Mouse (Mus musculus) G1E (cell line): Measurements from ENCODE around the gene Antxrl. TPM values are rescaled to one million over a fixed set of nuclear protein-coding genes. Genes with fewer than 3 reads are reported as not detected.

Source experiments
- ATAC-seq: 2 replicates; pipeline ENCODE4 v1.8.0; 2016; ENCODE audit warnings: mild to moderate bottlenecking; ENCODE audit not compliant: insufficient number of reproducible peaks, poor library complexity, low FRiP score, severe bottlenecking; ENCODE audit errors: extremely low read depth
- DNase-seq: peaks from one replicate; pipeline ENCODE4 v3.0.0; 2012; ENCODE audit warnings: low spot score
- H3K27me3 ChIP-seq: 2 replicates; pipeline ENCODE4 v1.6.1; 2012; ENCODE audit warnings: mild to moderate bottlenecking, low read length, inconsistent platforms; ENCODE audit not compliant: insufficient read depth
- H3K36me3 ChIP-seq: replicated peaks from 2 replicates; pipeline ENCODE3; 2012; ENCODE audit warnings: mild to moderate bottlenecking, inconsistent platforms
- H3K4me1 ChIP-seq: 2 replicates; pipeline ENCODE4 v1.6.1; 2012; ENCODE audit warnings: low read depth, low read length, inconsistent platforms, mixed read lengths; ENCODE audit not compliant: insufficient read depth
- H3K4me3 ChIP-seq: 2 replicates; pipeline ENCODE4 v1.5.1; 2012; ENCODE audit warnings: low read depth, mild to moderate bottlenecking, inconsistent platforms, low read length, moderate library complexity, mixed read lengths
- H3K9me3 ChIP-seq: replicated peaks from 2 replicates; pipeline ENCODE4 v1.6.1; 2012; ENCODE audit warnings: inconsistent platforms
- CTCF ChIP-seq: IDR thresholded peaks from 2 replicates; pipeline ENCODE4 v1.5.1; 2012; ENCODE audit warnings: low read depth, low read length, inconsistent platforms, mixed read lengths
- GATA1 ChIP-seq: IDR thresholded peaks from 2 replicates; pipeline ENCODE4 v1.6.1; 2012; ENCODE audit warnings: borderline replicate concordance, low read length, inconsistent platforms, mixed read lengths
- GATA2 ChIP-seq: IDR thresholded peaks from 2 replicates; pipeline ENCODE4 v1.6.1; 2012; ENCODE audit warnings: low read depth, low read length, inconsistent platforms, borderline replicate concordance
- POLR2AphosphoS5 ChIP-seq: IDR thresholded peaks from 2 replicates; pipeline ENCODE4 v1.6.1; 2012; ENCODE audit warnings: low read depth, low read length, inconsistent platforms; ENCODE audit not compliant: insufficient replicate concordance
- TAL1 ChIP-seq: conservative IDR thresholded peaks from 2 replicates; pipeline ENCODE4 v1.6.1; 2012; ENCODE audit warnings: low read depth, low read length, inconsistent platforms, mixed read lengths
- polyA plus RNA-seq: library from polyadenylated mRNA; stranded (reverse); fragments of >175 nt; gene quantifications from 2 replicates; pipeline ENCODE4 v1.2.3, GENCODE M21; 2012
- total RNA-seq, 2 experiments: library from RNA; stranded (forward) in 1 of 2; stranded (reverse) in 1 of 2; fragments of 200-1000 nt in 1 of 2; fragments of >200 nt in 1 of 2; fragmentation: Nextera tagmentation in 1 of 2; gene quantifications; 2 replicates each; pipeline ENCODE4 v1.2.3; 2014 to 2017

Gene Antxrl
- total and polyA plus RNA-seq, 3 experiments: 0.11 TPM; not detected in 2

DNA sequence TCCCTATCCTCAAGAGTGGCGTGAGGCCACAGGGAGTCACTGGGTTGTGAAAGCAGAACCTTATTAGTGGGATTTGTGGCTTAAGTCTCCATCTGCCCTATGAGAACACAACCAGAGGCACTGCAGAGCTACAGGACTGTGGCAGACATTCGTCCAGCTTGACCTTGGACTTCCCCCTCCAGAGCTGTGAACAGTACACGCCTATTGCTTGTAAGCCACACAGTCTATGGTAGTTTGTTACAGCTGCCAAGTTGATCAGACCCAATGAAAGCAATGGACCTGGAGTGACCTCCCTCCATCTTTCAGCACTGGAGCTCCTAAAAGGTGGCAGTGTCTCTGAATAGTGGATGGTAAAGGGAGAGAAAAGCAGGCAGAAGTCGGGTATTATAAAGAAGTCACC lies 25.8 kb downstream of the Antxrl start:
- H3K9me3 ChIP-seq: no peaks in the 10 kb centered on the region
- ATAC-seq: no peak
- no peaks in the 10 kb centered on the region; the same call in 1 of the 2 replicates for H3K27me3 ChIP-seq
- DNase-seq: no peak
- H3K36me3 ChIP-seq: no peaks in the 10 kb centered on the region
- H3K4me1 ChIP-seq: no peaks in the 10 kb centered on the region
- TF ChIP-seq POLR2AphosphoS5: no peak
- TF ChIP-seq GATA2: no peak
- TF ChIP-seq TAL1: no peak
- TF ChIP-seq CTCF: no peak
- no peak for TF ChIP-seq GATA1
- H3K4me3 ChIP-seq: no peak overlapping the region

DNA sequence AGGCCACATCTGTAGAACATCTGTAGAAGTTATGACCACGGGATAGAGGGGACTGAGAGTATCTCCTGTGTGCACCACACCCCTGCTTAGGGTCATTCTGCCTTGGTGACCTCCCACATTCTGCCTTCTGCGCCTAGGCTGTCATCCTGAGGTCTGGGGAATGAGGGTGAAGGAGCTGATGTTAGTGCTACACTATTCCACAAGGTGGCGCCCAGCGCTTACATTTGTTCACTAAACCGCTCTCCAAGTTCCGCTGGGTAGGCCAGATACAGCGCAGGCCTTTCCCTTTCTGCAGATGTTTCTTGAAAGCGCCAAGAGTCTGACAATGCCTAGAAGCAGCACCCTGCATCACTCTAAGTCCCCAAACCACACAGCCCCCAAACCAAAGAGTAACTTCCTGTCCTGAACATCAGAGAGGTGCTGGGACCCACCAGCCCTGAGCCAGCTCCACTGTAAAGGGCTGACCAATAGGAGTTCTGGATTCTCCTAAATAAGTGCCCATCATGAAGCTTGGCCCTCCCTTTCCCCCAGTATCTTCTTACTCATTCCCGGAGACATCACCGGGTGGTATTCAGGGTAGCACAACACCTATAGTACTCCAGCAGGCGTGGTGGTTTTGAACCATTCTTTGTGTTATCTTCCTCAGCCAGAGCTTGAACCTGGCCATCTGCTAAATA lies 28.0 kb downstream of the Antxrl start:
- H3K9me3 ChIP-seq: no peaks in the 10 kb centered on the region
- H3K36me3 ChIP-seq: no peaks in the 10 kb centered on the region
- H3K4me1 ChIP-seq: no peaks in the 10 kb centered on the region
- H3K4me3 ChIP-seq: no peak overlapping the region
- DNase-seq (peak; percentile 13), ATAC-seq (no peak)
- no peak for TF ChIP-seq POLR2AphosphoS5
- TF ChIP-seq CTCF: peak; percentile 5; the same call in 1 of the 2 replicates
- TF ChIP-seq GATA2: no peak
- H3K27me3 ChIP-seq: no peaks in the 10 kb centered on the region; the same call in 1 of the 2 replicates

DNA sequence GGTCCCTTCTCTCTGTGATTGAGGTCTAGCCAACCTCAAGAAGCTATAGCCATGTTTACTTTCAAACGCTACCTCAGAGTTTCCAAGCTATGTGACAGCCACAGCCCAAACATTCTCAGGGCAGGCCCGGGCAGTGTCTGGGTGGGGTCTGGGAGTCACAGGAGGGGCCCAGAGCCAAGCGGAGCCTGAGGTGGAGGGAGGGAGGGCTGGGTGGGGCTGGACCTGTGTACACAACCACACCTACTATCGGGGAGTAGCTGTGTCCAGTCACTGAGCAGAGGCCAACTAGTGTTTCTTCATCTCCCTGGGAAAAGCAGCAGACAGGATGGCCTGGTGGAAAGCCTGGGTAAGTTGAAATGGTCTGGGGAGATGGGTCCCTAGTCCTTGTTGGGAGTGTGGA lies 33.2 kb downstream of the Antxrl start, which contains the start of gene Anxa8:
Gene Anxa8 (plus strand): TSS at position 251 of the 400 bp plus-strand sequence.
- DNase-seq (no peak), ATAC-seq (no peak)
- H3K27me3 ChIP-seq: no peaks in the 10 kb centered on the region
- H3K9me3 ChIP-seq: no peaks in the 10 kb centered on the region
- H3K36me3 ChIP-seq: no peaks in the 10 kb centered on the region
- no peaks in the 10 kb centered on the region for H3K4me1 ChIP-seq
- no peak for TF ChIP-seq GATA2
- no peak for TF ChIP-seq GATA1
- no peak for TF ChIP-seq CTCF
- no peak for TF ChIP-seq TAL1
- TF ChIP-seq POLR2AphosphoS5: no peak
- H3K4me3 ChIP-seq: no peak within 1 kb of the TSS

DNA sequence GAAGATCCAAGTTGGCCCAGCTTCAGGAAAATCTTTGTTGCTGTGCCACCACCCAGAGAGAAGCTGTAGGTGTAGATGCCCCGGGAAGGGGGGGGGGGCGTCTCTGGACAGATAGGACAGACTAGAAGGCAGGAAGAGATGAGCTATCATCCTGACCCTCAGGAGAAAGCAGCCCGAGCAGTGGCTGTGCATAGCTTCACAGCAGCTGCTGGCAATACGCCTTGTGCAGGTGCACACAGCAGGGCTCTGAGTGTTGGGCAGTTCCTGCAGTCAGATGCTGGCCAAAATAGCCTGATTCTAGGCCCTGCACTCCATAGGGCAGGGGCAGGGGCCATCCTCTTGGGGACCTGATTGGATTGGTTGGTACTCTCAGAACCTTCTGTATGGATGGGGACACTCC lies 34.3 kb downstream of the Antxrl start:
- DNase-seq (no peak), ATAC-seq (no peak)
- H3K4me1 ChIP-seq: no peaks in the 10 kb centered on the region
- H3K36me3 ChIP-seq: no peaks in the 10 kb centered on the region
- TF ChIP-seq GATA1 (no peak), TAL1 (no peak), POLR2AphosphoS5 (no peak), CTCF (no peak), GATA2 (no peak)
- H3K9me3 ChIP-seq: 0 out of 2 replicates have a peak, but pooled peaks cover 3% of the 10 kb centered on the region
- no peak overlapping the region for H3K4me3 ChIP-seq
- no peaks in the 10 kb centered on the region for H3K27me3 ChIP-seq

DNA sequence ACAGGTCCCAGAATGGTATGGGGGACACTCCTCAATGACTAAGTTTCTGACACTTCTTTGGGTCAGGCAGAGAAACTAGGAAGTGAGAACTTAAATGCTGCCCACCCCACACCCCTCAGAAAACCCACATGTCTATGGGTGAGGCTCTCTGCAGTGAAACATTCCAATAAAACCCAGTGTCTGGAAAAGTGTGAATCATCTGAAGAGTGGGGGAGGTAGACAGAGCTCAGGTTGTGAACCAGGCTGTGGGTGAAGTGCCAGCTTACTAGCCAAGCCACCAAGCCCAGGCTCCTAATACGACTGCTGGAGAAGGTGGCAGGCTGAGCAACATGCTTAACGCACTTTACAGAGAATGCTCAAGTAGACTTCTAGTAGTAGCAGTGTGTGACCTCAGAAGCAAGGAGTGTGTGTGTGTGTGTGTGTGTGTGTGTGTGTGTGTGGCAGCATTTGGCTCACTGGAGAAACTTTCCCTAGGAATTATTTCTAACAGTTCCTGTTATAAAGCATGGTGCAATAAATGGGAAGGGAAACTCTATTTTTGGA lies 35.4 kb downstream of the Antxrl start:
- ATAC-seq (no peak), DNase-seq (no peak)
- TF ChIP-seq GATA2 (no peak), CTCF (no peak), POLR2AphosphoS5 (no peak), GATA1 (no peak), TAL1 (no peak)
- no peaks in the 10 kb centered on the region for H3K4me1 ChIP-seq
- H3K4me3 ChIP-seq: no peak overlapping the region
- no peaks in the 10 kb centered on the region for H3K36me3 ChIP-seq
- H3K9me3 ChIP-seq: 0 out of 2 replicates have a peak, but pooled peaks cover 3% of the 10 kb centered on the region
- no peaks in the 10 kb centered on the region for H3K27me3 ChIP-seq

DNA sequence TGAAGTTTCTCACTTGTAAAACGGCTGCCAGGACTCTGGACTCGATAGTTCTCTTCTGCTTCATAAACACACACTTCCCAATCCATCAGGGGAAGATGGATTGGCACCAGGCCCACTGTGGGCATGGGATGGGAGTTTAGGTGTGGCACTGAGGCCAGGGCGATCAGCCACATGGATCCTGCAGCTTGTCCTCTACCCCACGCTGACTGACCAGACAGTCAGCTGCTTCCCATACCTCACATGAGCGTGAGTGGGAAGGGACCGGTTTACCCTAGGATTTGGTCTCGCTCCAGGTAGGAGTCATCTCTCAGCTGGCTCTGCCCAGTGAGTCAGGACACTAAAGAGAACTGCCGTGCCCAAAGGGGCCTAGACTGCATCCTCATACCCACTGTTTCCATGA lies 37.3 kb downstream of the Antxrl start:
- Histone ChIP-seq H3K36me3 (no peaks in the 10 kb centered on the region), H3K27me3 (no peaks in the 10 kb centered on the region; the same call in 1 of the 2 replicates), H3K4me3 (no peak overlapping the region), H3K4me1 (no peaks in the 10 kb centered on the region), H3K9me3 (0 out of 2 replicates have a peak, but pooled peaks cover 3% of the 10 kb centered on the region)
- ATAC-seq: no peak
- DNase-seq: no peak
- TF ChIP-seq TAL1: no peak
- no peak for TF ChIP-seq POLR2AphosphoS5
- TF ChIP-seq CTCF: no peak
- no peak for TF ChIP-seq GATA2
- TF ChIP-seq GATA1: no peak
